Mouse (Mus musculus) mesoderm, embryonic 11.5 days (tissue): ENCODE data around the gene Gria4.
"Not testable (repeated sequence)": the region's sequence is repeated elsewhere in the genome, so short reads cannot be mapped to it uniquely, and the experiment has no call there.

Source experiments
- DNase-seq: peaks from one replicate; pipeline ENCODE4 v3.0.0-alpha.2; 2012; ENCODE audit warnings: low read depth, low spot score

The Gria4 gene

DNA sequence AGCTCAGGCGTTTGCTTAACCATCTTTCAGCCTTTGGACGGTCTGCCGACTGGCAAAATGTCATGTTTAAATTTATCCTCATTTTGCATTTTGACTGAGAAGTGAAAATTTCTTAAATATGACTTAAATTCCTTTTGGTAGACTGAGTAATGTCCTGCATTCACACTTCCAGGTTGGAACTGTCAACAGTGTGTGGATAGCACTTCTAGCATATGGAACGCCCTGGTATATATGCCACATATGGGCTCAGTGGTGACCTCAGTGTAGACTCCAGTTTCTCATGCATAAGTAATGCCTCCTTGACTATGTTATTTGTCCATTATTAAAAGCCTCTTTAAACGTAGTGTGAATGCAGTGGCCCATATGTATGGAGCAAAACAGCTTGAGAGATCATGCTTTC lies 222.4 kb downstream of the Gria4 start:
- no peak for DNase-seq

GRCm38 (mm10) chr9:4555415-4555959 lies 240.5 kb downstream of the Gria4 start:
- no peak for DNase-seq

DNA sequence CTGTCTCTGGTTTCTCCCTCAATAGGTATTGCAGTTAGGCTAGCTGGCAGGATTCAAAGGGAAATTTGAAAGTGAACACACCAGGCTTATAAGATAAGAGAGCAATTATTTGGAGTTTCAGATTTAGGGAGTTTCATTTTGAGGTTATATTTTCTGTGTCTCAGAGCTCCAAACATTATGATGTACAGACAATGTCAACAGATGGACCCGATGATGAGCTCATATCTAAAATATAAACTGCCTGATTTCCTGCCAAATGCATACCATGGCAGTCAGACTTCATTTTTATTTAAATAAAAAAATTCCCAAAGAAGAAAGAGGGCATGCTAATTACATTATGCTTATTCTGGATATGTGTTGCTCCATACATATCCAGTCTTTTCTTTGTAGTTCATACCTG lies 256.8 kb downstream of the Gria4 start:
- no peak for DNase-seq

DNA sequence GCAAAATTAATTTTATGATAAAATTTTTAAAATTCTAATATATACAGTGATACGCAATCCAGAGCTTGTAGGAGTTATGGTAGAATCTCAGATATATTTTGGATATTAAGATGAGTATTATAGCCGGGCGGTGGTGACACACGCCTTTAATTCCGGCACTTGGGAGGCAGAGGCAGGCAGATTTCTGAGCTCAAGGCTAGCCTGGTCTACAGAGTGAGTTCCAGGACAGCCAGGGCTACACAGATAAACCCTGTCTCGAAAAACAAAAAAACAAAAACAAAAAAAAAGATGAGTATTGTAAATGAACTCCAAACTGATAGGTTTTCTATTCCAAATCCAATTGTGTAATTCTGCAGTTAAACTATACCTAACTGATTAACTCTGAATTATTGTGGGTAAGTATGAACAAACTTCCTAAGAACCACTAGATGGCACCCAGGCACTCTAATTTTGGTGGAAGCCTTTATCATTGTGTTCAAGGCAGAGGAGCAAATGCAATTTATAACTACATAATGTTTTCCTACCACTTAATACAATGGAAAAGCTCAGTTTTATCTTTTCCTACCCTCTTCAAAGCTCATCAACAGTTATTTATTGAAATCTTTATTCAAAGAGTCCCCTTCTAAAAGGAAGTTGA lies 259.4 kb downstream of the Gria4 start:
- peak; percentile 37 for DNase-seq

GRCm38 (mm10) chr9:4514563-4514885 lies 281.5 kb downstream of the Gria4 start:
- peak; percentile 23 for DNase-seq

- no peak for DNase-seq
These were observed 282.1 kb downstream of the Gria4 start for GRCm38 (mm10) chr9:4513796-4514562.

GRCm38 (mm10) chr9:4506086-4506485 lies 289.9 kb downstream of the Gria4 start:
- no peak for DNase-seq

DNA sequence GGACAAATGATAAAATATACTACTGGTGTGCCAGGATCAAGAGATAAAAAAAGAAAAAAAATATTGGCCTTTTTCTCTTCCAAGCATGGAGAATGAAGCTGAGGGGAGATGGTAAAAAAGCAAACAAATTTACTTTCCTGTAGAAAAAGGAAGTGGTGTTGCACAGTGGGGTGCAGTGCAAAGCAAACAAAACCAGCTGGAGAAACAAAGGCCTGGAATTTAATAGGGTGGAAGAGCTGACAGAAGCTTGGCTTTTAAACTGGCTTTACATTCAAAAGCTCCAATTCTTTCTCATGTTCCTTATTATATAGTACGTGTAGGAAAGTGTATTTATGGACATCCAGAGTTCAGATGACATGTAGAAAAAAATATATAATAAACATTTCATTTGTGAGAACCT lies 290.9 kb downstream of the Gria4 start:
- peak; percentile 43 for DNase-seq

DNA sequence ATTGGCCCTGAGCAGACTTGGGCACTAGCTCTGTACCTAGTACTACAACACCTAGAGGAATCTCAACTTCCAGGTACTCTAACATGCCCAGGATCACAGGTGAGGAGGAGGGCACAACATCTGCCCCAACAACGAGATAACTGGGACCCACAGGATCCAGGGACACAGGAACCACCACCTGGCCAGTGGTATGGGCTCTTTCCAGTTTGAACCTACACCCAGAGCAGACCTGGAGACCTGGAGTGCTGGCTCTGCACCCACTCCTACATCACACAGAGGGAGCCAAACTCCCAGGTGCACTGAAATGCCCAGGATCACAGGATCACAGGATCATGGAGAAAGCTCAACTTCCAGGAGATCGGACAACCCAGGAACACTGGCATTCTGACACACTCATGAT lies 309.6 kb downstream of the Gria4 start:
- no peak for DNase-seq

DNA sequence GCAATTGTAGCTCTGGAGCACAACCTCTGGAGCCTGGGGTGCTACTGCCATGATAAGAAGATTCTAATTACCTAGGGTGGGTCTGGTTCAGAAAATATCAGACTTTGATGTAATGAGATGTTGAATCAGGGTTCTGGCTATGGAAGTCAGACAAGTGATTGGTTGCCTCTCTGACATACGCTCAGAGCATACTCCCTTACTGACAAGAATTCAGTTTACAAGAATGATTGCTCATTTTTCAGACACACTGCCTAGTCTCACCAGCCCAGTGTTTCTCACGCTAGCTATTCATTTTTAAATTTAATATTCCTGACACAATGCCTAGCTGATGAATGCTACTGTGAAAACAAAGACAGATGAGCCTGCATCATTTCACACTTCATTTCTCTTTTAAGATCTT lies 311.5 kb downstream of the Gria4 start:
- no peak for DNase-seq

GRCm38 (mm10) chr9:4470791-4471190 lies 325.2 kb downstream of the Gria4 start:
- DNase-seq = no peak

GRCm38 (mm10) chr9:4459456-4460070 lies 336.5 kb downstream of the Gria4 start:
- DNase-seq = peak; percentile 21

DNA sequence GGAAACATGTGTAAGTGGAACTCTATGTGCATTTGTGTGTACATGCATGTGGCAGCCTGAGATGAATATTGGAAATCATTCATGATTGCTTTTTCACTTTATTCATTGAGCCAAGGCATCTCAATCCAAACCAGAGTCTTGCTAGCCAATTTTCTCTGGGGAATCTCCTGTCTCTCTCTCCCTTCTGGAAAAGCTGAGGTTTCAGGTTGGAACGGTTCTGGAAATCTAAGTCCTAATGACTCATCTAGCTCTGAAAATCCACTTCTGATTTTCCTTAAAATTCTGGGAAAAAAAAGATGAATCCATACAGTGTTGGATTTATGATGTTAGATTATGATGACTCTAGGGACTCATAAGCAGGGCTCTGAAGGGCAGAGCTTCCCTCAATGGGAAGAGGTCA lies 337.8 kb downstream of the Gria4 start:
- DNase-seq = no peak

- no peak for DNase-seq
These were observed 338.4 kb downstream of the Gria4 start for GRCm38 (mm10) chr9:4457644-4458043.

GRCm38 (mm10) chr9:4442908-4443307 lies 353.1 kb downstream of the Gria4 start:
- peak; percentile 59 for DNase-seq

- not testable (repeated sequence) for DNase-seq
These were observed 395.2 kb downstream of the Gria4 start for GRCm38 (mm10) chr9:4400801-4401200.

GRCm38 (mm10) chr9:4376640-4377120 lies 419.4 kb downstream of the Gria4 start:
- no peak for DNase-seq

DNA sequence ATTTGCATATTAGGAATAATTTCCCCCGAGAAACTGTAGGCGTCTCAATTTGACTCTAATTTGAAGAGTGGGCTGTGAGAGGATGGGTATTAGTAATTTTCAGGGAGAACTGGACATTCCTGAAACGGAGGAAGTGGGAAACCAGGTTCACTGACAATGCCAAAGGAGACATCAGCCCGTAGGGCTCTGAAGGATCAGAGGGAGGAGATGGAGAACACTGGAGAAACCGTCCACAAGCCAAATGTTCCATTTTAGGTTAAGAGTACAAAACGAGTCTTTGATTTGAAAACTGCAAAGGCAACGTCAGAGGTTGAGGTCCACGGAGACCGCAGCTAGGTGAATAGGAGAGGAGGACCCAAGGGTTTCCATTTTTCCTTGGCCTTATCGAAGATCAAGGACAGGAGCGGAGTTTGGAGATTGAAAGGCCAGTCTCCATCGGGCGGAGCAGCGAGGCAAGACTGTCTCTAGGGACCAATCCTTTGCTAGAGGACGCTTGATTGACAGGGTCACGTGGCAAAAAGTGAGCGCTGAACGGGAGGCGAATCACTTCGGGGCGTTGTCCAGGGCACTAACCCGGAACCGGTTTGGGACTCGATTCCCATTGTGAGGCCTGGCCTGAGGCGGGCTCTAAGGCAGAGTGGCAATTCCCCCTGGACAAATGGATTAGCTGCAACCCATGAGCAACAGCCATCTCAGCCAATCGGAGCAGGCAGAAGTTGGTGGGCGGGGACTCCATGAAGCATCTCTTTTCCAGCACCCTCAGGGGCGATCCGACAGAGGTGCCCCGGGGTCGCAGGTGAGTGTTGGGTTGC lies 420.0 kb downstream of the Gria4 start, which contains the start of gene Msantd4:
Gene Msantd4 (plus strand): TSS at position 735 of the 812 bp plus-strand sequence.
- peak; percentile 99 for DNase-seq
